Mouse (Mus musculus): ENCODE results near the gene Lpin3.

- TF ChIP-seq POLR2A (IDR thresholded peaks at IDR 0.05; ENCODE audit: borderline replicate concordance, extremely low read depth, insufficient read depth, insufficient read length, poor library complexity, severe bottlenecking), result no peak
- TF ChIP-seq CTCF (IDR thresholded peaks at IDR 0.05; ENCODE audit: borderline replicate concordance, extremely low read depth, insufficient read depth, insufficient read length), result no peak
Observed at GRCm38 (mm10) chr2:160908607-160909006, 28.1 kb downstream of the Lpin3 start.

All from brain, embryonic 14.5 days (tissue).